Mouse (Mus musculus) embryonic facial prominence, embryonic 13.5 days (tissue): ENCODE measurements around the gene Hist1h2bf. TPM values are rescaled to one million over a fixed set of nuclear protein-coding genes. Genes with fewer than 3 reads are reported as not detected.
"Not testable (repeated sequence)": the region's sequence is repeated elsewhere in the genome, so short reads cannot be mapped to it uniquely, and the experiment has no call there.

ENCODE experiments used
- ATAC-seq: fragments of 200-750 bp; cut with Nextera tagmentation; 2 replicates; pipeline ENCODE4 v1.8.0; 2017; ENCODE audit warnings: low read depth; ENCODE audit not compliant: insufficient number of reproducible peaks, insufficient read depth, low FRiP score, low TSS enrichment
- H3K27ac ChIP-seq: fragments of 300-500 bp; sonication (generic); 2 replicates; pipeline ENCODE4 v1.5.1; 2015; ENCODE audit warnings: moderate library complexity, mild to moderate bottlenecking, inconsistent platforms
- H3K27me3 ChIP-seq: fragments of 300-500 bp; sonication (generic); 2 replicates; pipeline ENCODE4 v1.6.1; 2015; ENCODE audit warnings: mild to moderate bottlenecking, inconsistent platforms
- H3K36me3 ChIP-seq: fragments of 300-500 bp; sonication (generic); 2 replicates; pipeline ENCODE4 v1.6.1; 2015; ENCODE audit warnings: mild to moderate bottlenecking, inconsistent platforms
- H3K4me1 ChIP-seq: fragments of 300-500 bp; sonication (generic); 2 replicates; pipeline ENCODE4 v1.6.1; 2015; ENCODE audit warnings: inconsistent platforms
- H3K4me2 ChIP-seq: fragments of 300-500 bp; sonication (generic); 2 replicates; pipeline ENCODE4 v1.6.1; 2015; ENCODE audit warnings: moderate library complexity, mild to moderate bottlenecking, inconsistent platforms
- H3K4me3 ChIP-seq: fragments of 300-500 bp; sonication (generic); 2 replicates; pipeline ENCODE4 v1.5.1; 2015; ENCODE audit warnings: mild to moderate bottlenecking, inconsistent platforms
- H3K9ac ChIP-seq: fragments of 300-500 bp; sonication (generic); 2 replicates; pipeline ENCODE4 v1.6.1; 2015; ENCODE audit warnings: mild to moderate bottlenecking, inconsistent platforms
- H3K9me3 ChIP-seq: fragments of 300-500 bp; sonication (generic); 2 replicates; pipeline ENCODE4 v1.6.1; 2016; ENCODE audit warnings: inconsistent platforms
- WGBS: fragments of 180-500 bp; shearing (Covaris S2); methylation state at CpG from one replicate; pipeline ENCODE4 v1.1.7; 2015; ENCODE audit warnings: mixed read lengths; 5-methylcytosine and 5-hydroxymethylcytosine counted together
- polyA plus RNA-seq: library from polyadenylated mRNA; unstranded; fragments of >200 nt; fragmentation: Nextera tagmentation; extraction: Ambion mirVana; gene quantifications from 2 replicates; pipeline ENCODE4 v1.2.1, GENCODE M21; 2015

The Hist1h2bf gene
- polyA plus RNA-seq, 1 experiment from 2014 or later: 13.4 TPM

GRCm38 (mm10) chr13:23562699-23563462, 11.1 kb downstream of the Hist1h2bf start:
- H3K4me3 ChIP-seq: peak overlapping the region; percentile 48
- H3K27ac ChIP-seq: peak overlapping the region; percentile 98
- no peaks in the 10 kb centered on the region for H3K27me3 ChIP-seq
- H3K9ac ChIP-seq: peak overlapping the region; percentile 62
- ATAC-seq: no peak
- 4% methylated on average over 18 of the region's 18 CpGs for whole genome bisulfite sequencing
- H3K36me3 ChIP-seq: no peaks in the 10 kb centered on the region
- no peaks in the 10 kb centered on the region for H3K9me3 ChIP-seq
- H3K4me2 ChIP-seq: peak overlapping the region; percentile 68
- 0 out of 2 replicates have a peak, but pooled peaks cover 5% of the 10 kb centered on the region for H3K4me1 ChIP-seq

DNA sequence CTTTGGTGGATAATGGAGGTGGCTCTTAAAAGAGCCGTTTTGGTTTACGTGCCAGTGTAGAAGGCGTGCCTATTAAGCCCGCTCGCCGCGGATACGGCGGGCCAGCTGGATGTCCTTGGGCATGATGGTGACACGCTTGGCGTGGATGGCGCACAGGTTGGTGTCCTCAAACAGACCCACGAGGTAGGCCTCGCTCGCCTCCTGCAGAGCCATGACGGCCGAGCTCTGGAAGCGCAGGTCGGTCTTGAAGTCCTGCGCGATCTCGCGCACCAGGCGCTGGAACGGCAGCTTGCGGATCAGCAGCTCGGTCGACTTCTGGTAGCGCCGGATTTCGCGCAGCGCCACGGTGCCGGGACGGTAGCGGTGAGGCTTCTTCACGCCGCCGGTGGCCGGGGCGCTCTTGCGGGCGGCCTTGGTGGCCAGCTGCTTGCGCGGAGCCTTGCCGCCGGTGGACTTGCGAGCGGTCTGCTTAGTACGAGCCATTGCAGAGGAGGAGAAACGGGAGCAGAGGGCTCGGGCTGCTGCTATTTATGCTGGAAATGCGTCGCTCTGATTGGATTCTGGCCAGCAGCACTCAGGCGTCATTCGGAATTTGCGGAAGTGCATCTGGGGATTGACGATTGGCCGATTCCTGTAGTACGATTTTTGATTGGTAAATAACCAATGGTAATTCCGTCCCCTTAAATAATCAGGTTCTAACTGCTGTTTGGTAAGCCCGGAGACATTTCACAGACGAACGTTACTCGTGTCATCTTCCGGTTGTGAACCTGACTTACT, 11.9 kb downstream of the Hist1h2bf start, which contains the start of gene Hist1h3e:
TSS of gene Hist1h3e (minus strand) at position 487 of the 777 bp plus-strand sequence.
- H3K9me3 ChIP-seq, H3K27me3 ChIP-seq, H3K4me1 ChIP-seq, H3K36me3 ChIP-seq: not testable (repeated sequence)
- Histone ChIP-seq H3K4me2 (peak within 1 kb of the TSS; percentile 68), H3K27ac (peak within 1 kb of the TSS; percentile 98), H3K4me3 (peak within 1 kb of the TSS; percentile 48), H3K9ac (peak within 1 kb of the TSS; percentile 68)
- WGBS: under 1% methylated on average over 48 of the region's 67 CpGs
- ATAC-seq: peak; percentile 87

DNA sequence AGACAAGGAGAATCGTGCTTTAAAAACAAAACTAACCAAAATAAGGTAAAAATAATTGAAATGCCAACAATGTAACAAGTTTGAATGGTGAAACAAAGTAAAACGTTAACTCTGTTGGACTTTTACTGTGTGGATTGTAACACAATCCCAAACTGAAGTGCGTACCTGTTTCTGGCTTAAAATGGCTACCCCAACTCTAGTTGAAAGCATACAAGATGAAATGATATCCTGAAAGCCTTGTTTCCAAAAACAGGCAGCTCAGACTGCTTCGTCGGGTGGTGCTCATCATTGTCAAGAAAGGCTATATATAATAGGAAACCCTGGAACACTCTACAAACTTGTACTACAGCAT, 12.5 kb downstream of the Hist1h2bf start:
- H3K4me3 ChIP-seq: peak overlapping the region; percentile 48
- H3K9me3 ChIP-seq, H3K27me3 ChIP-seq, ATAC-seq, H3K36me3 ChIP-seq, H3K4me1 ChIP-seq: not testable (repeated sequence)
- peak overlapping the region; percentile 98 for H3K27ac ChIP-seq
- peak overlapping the region; percentile 68 for H3K9ac ChIP-seq
- WGBS: 0% methylated on average over 2 of the region's 5 CpGs
- peak overlapping the region; percentile 68 for H3K4me2 ChIP-seq

- not testable (repeated sequence) for H3K9ac ChIP-seq, H3K36me3 ChIP-seq, H3K9me3 ChIP-seq, H3K4me1 ChIP-seq, ATAC-seq, H3K4me3 ChIP-seq, H3K27me3 ChIP-seq
- WGBS: 12% methylated on average over 2 of the region's 2 CpGs
- peak overlapping the region; percentile 60 for H3K27ac ChIP-seq
- H3K4me2 ChIP-seq: peak overlapping the region; percentile 37
These were observed 13.3 kb downstream of the Hist1h2bf start for GRCm38 (mm10) chr13:23560699-23561098.

- peak overlapping the region; percentile 36; the same call in 1 of the 2 replicates for H3K9ac ChIP-seq
These were observed 17.1 kb downstream of the Hist1h2bf start for GRCm38 (mm10) chr13:23556906-23557305.

DNA sequence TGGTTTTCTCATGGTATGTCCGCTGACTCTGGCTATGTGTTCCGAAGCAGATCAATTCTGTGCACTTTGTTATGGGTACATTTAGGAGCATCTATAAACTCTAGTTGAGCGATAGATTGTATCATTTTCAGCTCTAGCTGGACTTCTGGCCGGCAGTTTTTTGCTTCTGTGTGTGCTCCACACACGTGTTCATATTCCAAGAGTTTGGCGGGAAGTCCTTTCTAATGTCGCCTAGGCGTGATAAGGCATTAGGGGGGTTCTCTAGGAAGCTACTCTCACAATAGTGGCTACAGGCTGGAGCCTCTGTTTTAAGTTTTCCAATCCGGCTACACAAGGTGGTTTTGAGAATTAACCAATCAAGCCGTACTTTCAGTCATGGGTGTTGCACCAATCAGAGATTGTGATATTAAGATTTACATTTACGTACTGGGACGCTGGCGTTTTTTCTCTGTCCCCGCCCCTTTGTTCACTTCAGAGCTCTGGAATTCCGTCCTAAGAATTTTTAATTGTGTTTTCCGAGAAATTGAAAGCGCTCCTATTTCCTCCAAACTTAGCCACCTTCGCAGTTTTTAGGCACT, 18.1 kb downstream of the Hist1h2bf start:
- H3K4me2 ChIP-seq: peak overlapping the region; percentile 91
- H3K36me3 ChIP-seq: no peaks in the 10 kb centered on the region
- peak; percentile 79 for ATAC-seq
- no peaks in the 10 kb centered on the region for H3K27me3 ChIP-seq
- H3K27ac ChIP-seq: peak overlapping the region; percentile 99
- H3K4me3 ChIP-seq: peak overlapping the region; percentile 63
- peaks cover 14% of the 10 kb centered on the region for H3K4me1 ChIP-seq
- no peaks in the 10 kb centered on the region for H3K9me3 ChIP-seq
- WGBS: under 1% methylated on average over 18 of the region's 18 CpGs
- H3K9ac ChIP-seq: peak overlapping the region; percentile 89

More at GRCm38 (mm10) chr13:23556906-23557305, 17.1 kb downstream of the Hist1h2bf start:
- Histone ChIP-seq H3K27me3 (no peaks in the 10 kb centered on the region), H3K4me1 (peaks cover 14% of the 10 kb centered on the region), H3K9me3 (no peaks in the 10 kb centered on the region), H3K27ac (peak overlapping the region; percentile 99), H3K4me2 (peak overlapping the region; percentile 91), H3K36me3 (no peaks in the 10 kb centered on the region), H3K4me3 (no peak overlapping the region)
- ATAC-seq: no peak
- 72% methylated on average over 3 of the region's 3 CpGs for WGBS

- no peaks in the 10 kb centered on the region for H3K9me3 ChIP-seq
These were observed 18.8 kb downstream of the Hist1h2bf start for GRCm38 (mm10) chr13:23554925-23555838.

DNA sequence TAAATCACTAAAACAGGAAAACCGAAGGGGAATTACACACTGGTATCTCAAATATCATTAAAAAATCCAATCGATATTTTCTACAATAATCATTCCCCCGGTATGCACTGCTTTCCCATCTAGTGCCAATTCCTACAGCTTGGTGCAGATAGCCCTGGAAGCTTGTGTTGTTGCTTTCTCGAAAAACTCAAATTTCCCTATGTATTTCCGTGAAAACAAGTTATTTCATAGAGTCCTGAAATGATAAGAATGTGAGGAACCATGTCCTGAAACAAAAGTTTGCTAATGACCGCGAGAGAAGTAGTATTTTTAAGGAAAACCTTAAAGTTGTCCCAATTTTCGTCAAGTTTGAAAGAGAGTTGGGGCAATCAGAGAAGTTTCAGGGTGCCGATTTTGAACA, 19.6 kb downstream of the Hist1h2bf start:
- Histone ChIP-seq H3K27ac (peak overlapping the region; percentile 99), H3K27me3 (no peaks in the 10 kb centered on the region), H3K4me3 (peak overlapping the region; percentile 63), H3K9me3 (no peaks in the 10 kb centered on the region), H3K4me1 (peaks cover 20% of the 10 kb centered on the region), H3K9ac (peak overlapping the region; percentile 89), H3K4me2 (peak overlapping the region; percentile 91), H3K36me3 (no peaks in the 10 kb centered on the region)
- no peak for ATAC-seq
- 24% methylated on average over 9 of the region's 9 CpGs for WGBS

More at GRCm38 (mm10) chr13:23554925-23555838, 18.8 kb downstream of the Hist1h2bf start:
- H3K4me2 ChIP-seq: peak overlapping the region; percentile 91
- H3K9ac ChIP-seq: peak overlapping the region; percentile 89
- peak overlapping the region; percentile 99 for H3K27ac ChIP-seq
- WGBS: under 1% methylated on average over 54 of the region's 54 CpGs
- H3K4me3 ChIP-seq: peak overlapping the region; percentile 63
- no peaks in the 10 kb centered on the region for H3K36me3 ChIP-seq
- H3K4me1 ChIP-seq: peaks cover 20% of the 10 kb centered on the region
- no peaks in the 10 kb centered on the region for H3K27me3 ChIP-seq
- ATAC-seq: peak; percentile 88

DNA sequence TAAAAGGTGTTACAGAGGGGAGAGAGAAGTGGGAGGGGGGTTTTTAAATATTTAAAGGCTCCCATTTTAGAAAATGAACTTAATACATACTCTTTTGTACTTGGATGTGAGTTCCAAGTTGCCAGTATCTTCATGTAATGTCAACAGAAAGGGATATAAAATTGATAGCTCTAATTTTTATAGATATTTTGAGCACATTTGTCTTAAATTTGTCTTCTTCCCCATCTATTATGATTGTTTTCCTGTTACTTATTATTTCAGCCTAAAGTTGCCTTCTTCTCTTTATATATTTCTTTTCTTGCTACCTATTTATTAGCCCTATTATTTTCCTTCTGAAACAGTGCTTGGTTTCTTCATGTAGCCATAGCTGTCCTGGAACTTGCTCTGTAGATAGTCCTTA, 21.0 kb downstream of the Hist1h2bf start, which contains the start of gene Hist1h1d:
TSS of gene Hist1h1d (plus strand) at position 301 of the 400 bp plus-strand sequence.
- H3K36me3 ChIP-seq: no peaks in the 10 kb centered on the region
- peak within 1 kb of the TSS; percentile 89; the same call in 1 of the 2 replicates for H3K9ac ChIP-seq
- no peaks in the 10 kb centered on the region for H3K27me3 ChIP-seq
- H3K4me3 ChIP-seq: 0 out of 2 replicates have a peak within 1 kb of the TSS, but pooled peaks have one; percentile 48
- peaks cover 20% of the 10 kb centered on the region for H3K4me1 ChIP-seq
- peak within 1 kb of the TSS; percentile 99 for H3K27ac ChIP-seq
- ATAC-seq: no peak
- H3K4me2 ChIP-seq: peak within 1 kb of the TSS; percentile 91
- H3K9me3 ChIP-seq: no peaks in the 10 kb centered on the region

DNA sequence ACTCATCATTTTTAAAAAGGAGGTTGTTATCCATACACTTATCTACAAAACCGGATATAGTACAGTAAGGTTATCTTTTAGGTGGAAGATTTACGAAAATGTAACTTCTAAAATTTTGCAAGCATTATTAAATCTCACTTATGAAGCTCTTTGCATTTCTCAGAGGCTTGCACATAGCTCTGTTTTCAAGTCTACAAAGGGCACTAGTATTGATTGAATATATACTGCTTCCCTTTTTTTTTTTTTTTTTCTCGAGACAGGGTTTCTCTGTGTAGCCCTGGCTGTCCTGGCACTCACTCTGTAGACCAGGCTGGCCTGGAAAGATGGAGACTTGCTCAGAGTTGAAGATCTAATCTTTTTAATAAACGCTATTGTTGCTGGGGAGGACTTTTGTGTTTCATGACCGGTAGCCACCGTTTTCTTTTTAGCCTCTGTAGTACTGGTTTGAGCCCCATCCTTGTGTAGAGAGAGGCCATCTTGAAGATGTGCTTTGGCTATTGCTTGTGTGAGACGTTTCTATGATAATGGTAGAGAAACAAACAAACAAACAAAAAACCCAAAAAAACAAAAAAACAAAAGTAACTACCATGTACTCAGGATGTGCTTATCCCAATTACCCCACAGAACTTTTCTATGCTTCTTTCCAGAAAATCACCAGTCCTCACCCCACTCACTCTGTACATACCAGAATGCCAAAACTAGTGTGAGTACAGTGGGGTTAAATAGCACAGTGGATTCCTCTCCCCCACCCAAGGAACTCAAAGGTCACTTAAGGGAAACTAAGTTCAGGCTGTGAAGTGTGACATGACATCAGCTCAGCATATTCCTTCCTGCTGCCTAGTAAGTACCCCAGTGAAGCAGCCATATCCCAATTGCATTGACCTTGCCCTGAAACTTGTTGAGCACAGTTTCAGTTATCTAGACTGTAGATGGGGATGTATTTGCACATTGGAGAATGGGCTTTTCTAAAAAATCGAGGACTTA, 21.8 kb downstream of the Hist1h2bf start:
- no peak for ATAC-seq
- 52% methylated on average over 8 of the region's 8 CpGs for WGBS
- Histone ChIP-seq H3K27ac (peak overlapping the region; percentile 94), H3K4me3 (peak overlapping the region; percentile 48), H3K36me3 (no peaks in the 10 kb centered on the region), H3K27me3 (no peaks in the 10 kb centered on the region), H3K9ac (peak overlapping the region; percentile 71; the same call in 1 of the 2 replicates), H3K4me1 (peaks cover 20% of the 10 kb centered on the region), H3K9me3 (no peaks in the 10 kb centered on the region), H3K4me2 (peak overlapping the region; percentile 72)
